Mouse (Mus musculus) activated CD4-positive, CD25-positive, alpha-beta regulatory T cell (primary cell): ENCODE data around the gene Ankrd17. TPM values are rescaled to one million over a fixed set of nuclear protein-coding genes. Genes with fewer than 3 reads are reported as not detected.

Experiments
- polyA plus RNA-seq, 2 experiments: library from polyadenylated mRNA; unstranded; fragments of 100-300 nt; shearing (Covaris generic); gene quantifications; one replicate each; pipeline ENCODE4 v1.2.1; 2017

Ankrd17 gene
- polyA plus RNA-seq, result 10 to 100 TPM; 32.1 to 33.7 TPM

GRCm38 (mm10) chr5:90366121-90367066 is at the start of gene Ankrd17:
Gene Ankrd17, minus strand, starts transcription at chr5:90366577.

GRCm38 (mm10) chr5:90367067-90367303 is 608 bp upstream of the Ankrd17 start, which contains the start of gene Gm9958:
Gene Gm9958, plus strand, starts transcription at chr5:90367204.

GRCm38 (mm10) chr5:90223534-90224381 is 142.6 kb downstream of the Ankrd17 start, which contains the start of gene Cox18:
Gene Cox18, minus strand, starts transcription at chr5:90224001.

Other genes with a start within 250 kb of the Ankrd17 start
- gene Cox18, start 142.6 kb downstream of the Ankrd17 start, polyA plus RNA-seq, result 10 to 100 TPM; 33.7 to 47.7 TPM
- 1 to 10 TPM; 2.4 to 4.3 TPM for gene Gm9958, start 627 bp upstream of the Ankrd17 start, polyA plus RNA-seq
- not detected for gene Alb, start 94.3 kb upstream of the Ankrd17 start, polyA plus RNA-seq
- 1 to 10 TPM; 3.7 to 5.1 TPM for gene Afp, start 124.2 kb upstream of the Ankrd17 start, polyA plus RNA-seq
- gene Afm, start 152.4 kb upstream of the Ankrd17 start, polyA plus RNA-seq, result 1 to 10 TPM in 1 of 2 experiments, under 1 TPM in 1; 0.29 to 1.5 TPM
- under 1 TPM in 1 of 2 experiments, not detected in 1; 0.07 TPM for gene 5830473C10Rik, start 194.5 kb upstream of the Ankrd17 start, polyA plus RNA-seq